Comparison of ENCODE assay signal across 11 mouse cellular contexts in the genomic region with DNA sequence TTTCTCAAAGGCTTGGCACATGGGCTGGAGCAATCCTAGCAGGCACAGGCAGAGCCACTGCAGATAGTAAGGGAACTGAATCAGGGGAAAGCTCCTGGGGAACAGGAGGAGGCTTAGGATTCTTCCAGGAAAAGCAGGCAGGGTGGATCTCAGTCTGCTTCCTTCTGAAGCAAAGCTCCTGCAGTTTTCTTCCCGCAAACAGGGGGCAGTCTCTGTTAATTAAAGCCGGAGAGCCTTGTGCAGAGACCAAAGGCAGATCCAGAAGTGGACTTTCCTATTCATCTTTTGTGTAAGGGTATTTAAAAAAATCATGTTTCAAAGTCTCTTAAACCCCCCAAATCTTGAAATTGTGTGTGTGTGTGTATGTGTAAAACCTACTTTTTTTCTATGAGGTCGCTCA. TPM values are rescaled to one million over a fixed set of nuclear protein-coding genes. Genes with fewer than 3 reads are reported as not detected.
DNase-seq lines count a peak whose midpoint lies in the region; ATAC-seq lines count a peak whose summit lies in the region.
"Had no signal": no experiment of that assay in that cellular context is flagged by ENCODE, and none has a peak within 500 bp of the region (broad histone marks: within the 10 kb centered on the region; RNA-seq: fewer than 3 reads in every experiment).

No protein-coding gene starts in this region.

- no peak overlapping the region for H3K4me3 ChIP-seq in midbrain, embryonic 16.5 days (ENCODE audit: low read depth, low read length)
- H3K4me3 ChIP-seq in midbrain, embryonic 10.5 days: no peak overlapping the region
- H3K4me3 ChIP-seq in embryonic facial prominence, embryonic 10.5 days: no peak overlapping the region
- H3K4me3 ChIP-seq: erythroblast, embryonic 14.5 days had no signal

- H3K4me2 ChIP-seq in midbrain, embryonic 16.5 days (ENCODE audit: low read length): no peak overlapping the region

- H3K9ac ChIP-seq in midbrain, embryonic 16.5 days (ENCODE audit: low read depth, low read length): peak overlapping the region; percentile 24; the same call in 1 of the 2 replicates

- ATAC-seq in midbrain, embryonic 16.5 days: no peak
- no peak for ATAC-seq in activated CD4-positive, CD25-positive, alpha-beta regulatory T cell, adult 4 months

- WGBS in midbrain, embryonic 16.5 days: 11% methylated on average over 3 of the region's 3 CpGs
- WGBS in midbrain, embryonic 10.5 days: 15% methylated on average over 3 of the region's 3 CpGs
- 15% methylated on average over 3 of the region's 3 CpGs for WGBS in embryonic facial prominence, embryonic 10.5 days

- no peaks in the 10 kb centered on the region for H3K36me3 ChIP-seq in midbrain, embryonic 16.5 days (ENCODE audit: control insufficient read depth, insufficient read depth, low read length)
- H3K36me3 ChIP-seq in midbrain, embryonic 10.5 days: no peaks in the 10 kb centered on the region
- H3K36me3 ChIP-seq in embryonic facial prominence, embryonic 10.5 days (replicated peaks): no peaks in the 10 kb centered on the region

- peaks cover 8% of the 10 kb centered on the region for H3K27me3 ChIP-seq in midbrain, embryonic 16.5 days (ENCODE audit: control insufficient read depth, insufficient read depth, low read depth, low read length)
- peaks cover 49% of the 10 kb centered on the region for H3K27me3 ChIP-seq in midbrain, embryonic 10.5 days (ENCODE audit: low read depth, poor library complexity, severe bottlenecking)
- peaks cover 51% of the 10 kb centered on the region for H3K27me3 ChIP-seq in embryonic facial prominence, embryonic 10.5 days (replicated peaks; ENCODE audit: low read depth, poor library complexity, severe bottlenecking)

- H3K27ac ChIP-seq in midbrain, embryonic 16.5 days (ENCODE audit: low read length): no peak overlapping the region
- H3K27ac ChIP-seq in midbrain, embryonic 10.5 days (replicated peaks): no peak overlapping the region
- H3K27ac ChIP-seq in embryonic facial prominence, embryonic 10.5 days (replicated peaks): no peak overlapping the region

- DNase-seq in embryo, embryonic 10 days (ENCODE audit: low spot score): peak; percentile 49
- DNase-seq in embryo, embryonic 9.5 days (ENCODE audit: extremely low spot score): no peak
- no peak for DNase-seq in midbrain, embryonic 10.5 days (ENCODE audit: low spot score)
- DNase-seq in embryonic facial prominence, embryonic 10.5 days (ENCODE audit: low spot score): peak; percentile 30
- DNase-seq in layer of hippocampus, postnatal 14 days (ENCODE audit: low spot score in 2 of 2): peak; percentile 42 to 58
- DNase-seq in right cerebral cortex, postnatal 10 days (ENCODE audit: low spot score in 2 of 2): peak; percentile 71 to 78

- peaks cover 19% of the 10 kb centered on the region for H3K4me1 ChIP-seq in midbrain, embryonic 16.5 days (ENCODE audit: control insufficient read depth, insufficient read depth, low read length)
- H3K4me1 ChIP-seq in midbrain, embryonic 10.5 days: peaks cover 30% of the 10 kb centered on the region
- H3K4me1 ChIP-seq in embryonic facial prominence, embryonic 10.5 days: peaks cover 23% of the 10 kb centered on the region

- no peaks in the 10 kb centered on the region for H3K9me3 ChIP-seq in midbrain, embryonic 16.5 days (replicated peaks; ENCODE audit: control insufficient read depth, low read length, poor library complexity, severe bottlenecking)
- no peaks in the 10 kb centered on the region for H3K9me3 ChIP-seq in midbrain, embryonic 10.5 days (replicated peaks)
- no peaks in the 10 kb centered on the region for H3K9me3 ChIP-seq in embryonic facial prominence, embryonic 10.5 days

RNA-seq across cellular contexts. Expression of a gene that starts 3.1 kb away (rescaled TPM):
- polyA plus RNA-seq in midbrain, embryonic 16.5 days (2015; fragmentation: Nextera tagmentation; extraction: Ambion mirVana): 13.8 and 16.9 TPM in 2 replicates
- 0.10 and 0.30 TPM in 2 replicates for polyA plus RNA-seq in midbrain, embryonic 10.5 days (2016; fragmentation: Nextera tagmentation; extraction: Ambion mirVana)
- 0.10 and 0.29 TPM in 2 replicates for polyA plus RNA-seq in embryonic facial prominence, embryonic 10.5 days (2016; fragmentation: Nextera tagmentation; extraction: Ambion mirVana)
- 10 to 100 TPM; 37.3 to 47.8 TPM for total RNA-seq in layer of hippocampus, postnatal 14 days (2021)
- not detected for polyA plus RNA-seq in activated CD4-positive, CD25-positive, alpha-beta regulatory T cell, adult 4 months (2017; shearing (Covaris generic))
- total RNA-seq: ES-E14; neutrophil, adult 5-6 weeks had no signal
- polyA plus RNA-seq: erythroblast, embryonic 14.5 days had no signal

Comparison
In these comparisons a context has a peak if more than half of its experiments do, and no peak if none do; other contexts are left out.
1. DNase-seq: peak in embryo, embryonic 10 days (single experiment), embryonic facial prominence, embryonic 10.5 days (single experiment), layer of hippocampus, postnatal 14 days (2 of 2) and right cerebral cortex, postnatal 10 days (2 of 2); none in embryo, embryonic 9.5 days (single experiment) and midbrain, embryonic 10.5 days (single experiment).
2. RNA of a gene that starts 3.1 kb away (polyA plus RNA-seq): 13.8 to 16.9 TPM in midbrain, embryonic 16.5 days; 0.10 to 0.30 TPM in midbrain, embryonic 10.5 days, 0.10 to 0.29 TPM in embryonic facial prominence, embryonic 10.5 days and not detected in activated CD4-positive, CD25-positive, alpha-beta regulatory T cell, adult 4 months; every median in the first group is over 10 times any median in the second.